Mouse (Mus musculus) C2C12 (cell line): ENCODE data around the gene Lrrc61.

ENCODE experiments used
- CEBPB ChIP-seq: IDR thresholded peaks from one replicate; pipeline ENCODE4 v1.6.1; 2011; ENCODE audit warnings: low read depth, mild to moderate bottlenecking, control low read depth, moderate library complexity
- CTCF ChIP-seq: IDR thresholded peaks from one replicate; pipeline ENCODE4 v1.5.1; 2011; ENCODE audit not compliant: control insufficient read depth, insufficient read depth, insufficient read length

DNA sequence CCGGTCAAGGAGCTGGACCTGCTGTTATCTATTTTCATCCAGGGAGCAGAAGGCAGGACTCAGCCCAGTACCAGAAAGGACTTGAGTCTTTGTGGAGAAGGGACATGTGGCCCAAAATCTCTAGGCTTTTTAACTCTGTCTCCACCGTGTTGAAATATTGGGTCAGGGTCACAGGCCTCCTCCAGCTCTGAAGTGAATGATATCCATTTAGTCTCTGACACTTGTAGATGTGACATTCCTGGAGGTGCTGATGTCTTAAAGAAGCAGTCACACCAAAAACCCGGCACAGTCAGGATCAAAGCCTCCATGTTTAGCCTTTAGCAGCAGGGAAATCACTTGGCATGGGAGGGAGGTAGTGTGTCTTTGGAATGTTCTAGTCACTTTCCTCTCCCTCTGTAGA is 13.9 kb upstream of the Lrrc61 start:
- TF ChIP-seq CEBPB = no peak
- TF ChIP-seq CTCF = no peak
